Mouse (Mus musculus) intestine, postnatal 0 days (tissue): ENCODE results near the gene Homer2. TPM values are rescaled to one million over a fixed set of nuclear protein-coding genes. Genes with fewer than 3 reads are reported as not detected.

Experiments
- ATAC-seq: fragments of 200-750 bp; cut with Nextera tagmentation; 2 replicates; pipeline ENCODE4 v1.8.0; 2017; ENCODE audit warnings: mild to moderate bottlenecking, moderate TSS enrichment, moderate library complexity
- H3K27ac ChIP-seq: fragments of 300-500 bp; sonication (generic); 2 replicates; pipeline ENCODE4 v1.5.1; 2014; ENCODE audit warnings: mild to moderate bottlenecking, low read depth, low read length, moderate library complexity
- H3K27me3 ChIP-seq: fragments of 300-500 bp; sonication (generic); replicated peaks from 2 replicates; pipeline ENCODE4 v1.6.1; 2014; ENCODE audit warnings: low read length, mixed read lengths; ENCODE audit not compliant: control insufficient read depth, insufficient read depth
- H3K36me3 ChIP-seq: fragments of 300-500 bp; sonication (generic); 2 replicates; pipeline ENCODE4 v1.6.1; 2014; ENCODE audit warnings: mild to moderate bottlenecking, moderate library complexity; ENCODE audit not compliant: control insufficient read depth, insufficient read depth
- H3K4me1 ChIP-seq: fragments of 300-500 bp; sonication (generic); replicated peaks from 2 replicates; pipeline ENCODE4 v1.6.1; 2014; ENCODE audit warnings: antibody characterized with exemption, low read length, mixed read lengths; ENCODE audit not compliant: control insufficient read depth, insufficient read depth
- H3K4me2 ChIP-seq: fragments of 300-500 bp; sonication (generic); replicated peaks from 2 replicates; pipeline ENCODE4 v1.6.1; 2014; ENCODE audit warnings: low read depth, mild to moderate bottlenecking, moderate library complexity
- H3K4me3 ChIP-seq: fragments of 300-500 bp; sonication (generic); 2 replicates; pipeline ENCODE4 v1.5.1; 2014; ENCODE audit warnings: low read depth, low read length
- H3K9ac ChIP-seq: fragments of 300-500 bp; sonication (generic); 2 replicates; pipeline ENCODE4 v1.6.1; 2014; ENCODE audit warnings: mild to moderate bottlenecking, low read depth, low read length
- H3K9me3 ChIP-seq: fragments of 300-500 bp; sonication (generic); 2 replicates; pipeline ENCODE4 v1.6.1; 2016; ENCODE audit warnings: mixed run types; ENCODE audit not compliant: control insufficient read depth
- CTCF ChIP-seq: sonication (generic); IDR thresholded peaks from 2 replicates; pipeline ENCODE4 v1.5.1; 2016; ENCODE audit warnings: low read depth, mild to moderate bottlenecking, control low read depth, antibody characterized with exemption, moderate library complexity
- WGBS: fragments of 180-500 bp; shearing (Covaris S2); extraction: QIAGEN DNeasy Blood & Tissue Kit; methylation state at CpG from one replicate; pipeline ENCODE4 v1.1.7; 2014; 5-methylcytosine and 5-hydroxymethylcytosine counted together
- polyA plus RNA-seq: library from polyadenylated mRNA; unstranded; fragments of >200 nt; fragmentation: Nextera tagmentation; extraction: Ambion mirVana; gene quantifications from 2 replicates; pipeline ENCODE4 v1.2.1, GENCODE M21; 2015

Homer2 gene
- polyA plus RNA-seq, 1 experiment from 2014 or later = 22.2 TPM

GRCm38 (mm10) chr7:81681386-81681785 lies 25.9 kb downstream of the Homer2 start:
- Histone ChIP-seq H3K9ac (no peak overlapping the region), H3K27ac (no peak overlapping the region), H3K4me3 (no peak overlapping the region), H3K36me3 (no peaks in the 10 kb centered on the region), H3K4me2 (no peak overlapping the region), H3K9me3 (no peaks in the 10 kb centered on the region), H3K27me3 (no peaks in the 10 kb centered on the region), H3K4me1 (no peaks in the 10 kb centered on the region)
- no peak for ATAC-seq
- TF ChIP-seq CTCF = no peak
- WGBS = 57% methylated on average over 3 of the region's 3 CpGs

DNA sequence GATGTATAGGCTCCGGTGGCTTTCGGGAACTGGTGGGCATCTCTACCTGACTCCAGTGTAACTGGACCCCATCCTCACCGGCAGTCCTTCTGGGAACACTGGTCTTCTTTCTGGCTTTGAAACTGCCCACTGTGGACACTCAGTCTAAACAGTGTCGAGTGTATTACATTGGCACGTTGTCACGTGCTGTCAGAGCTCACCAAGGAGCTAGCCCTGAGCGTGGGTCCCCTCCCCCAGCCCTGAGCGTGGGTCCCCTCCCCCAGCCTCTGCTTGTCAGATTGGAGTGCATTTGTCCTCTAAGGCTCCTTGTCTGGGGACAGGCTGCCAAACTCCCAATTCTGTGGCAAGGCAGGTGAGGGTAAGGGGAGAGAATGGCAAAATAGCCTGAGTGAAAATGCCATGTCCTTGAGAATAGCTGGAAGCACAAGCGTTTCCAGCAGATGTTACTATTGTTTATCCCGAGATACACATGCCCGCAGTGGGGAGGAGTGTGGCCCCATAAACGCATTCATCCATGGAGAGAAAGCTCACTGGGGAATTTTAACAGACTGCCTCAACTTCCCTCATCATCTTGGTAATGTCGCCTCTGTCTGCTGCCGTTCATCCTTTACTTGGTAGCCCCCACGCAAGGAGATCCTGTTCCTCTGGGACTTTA lies 33.8 kb downstream of the Homer2 start:
- Histone ChIP-seq H3K4me3 (no peak overlapping the region), H3K27ac (no peak overlapping the region), H3K36me3 (no peaks in the 10 kb centered on the region), H3K9ac (no peak overlapping the region), H3K27me3 (no peaks in the 10 kb centered on the region), H3K4me2 (no peak overlapping the region), H3K9me3 (no peaks in the 10 kb centered on the region), H3K4me1 (no peaks in the 10 kb centered on the region)
- 60% methylated on average over 15 of the region's 15 CpGs for WGBS
- no peak for TF ChIP-seq CTCF
- no peak for ATAC-seq

GRCm38 (mm10) chr7:81672735-81673291 lies 34.5 kb downstream of the Homer2 start:
- 70% methylated on average over 10 of the region's 10 CpGs for WGBS
- H3K4me2 ChIP-seq = no peak overlapping the region
- no peaks in the 10 kb centered on the region for H3K36me3 ChIP-seq
- no peak overlapping the region for H3K27ac ChIP-seq
- H3K9ac ChIP-seq = no peak overlapping the region
- no peaks in the 10 kb centered on the region for H3K4me1 ChIP-seq
- ATAC-seq = no peak
- H3K4me3 ChIP-seq = no peak overlapping the region
- no peaks in the 10 kb centered on the region for H3K27me3 ChIP-seq
- H3K9me3 ChIP-seq = no peaks in the 10 kb centered on the region
- TF ChIP-seq CTCF = no peak

GRCm38 (mm10) chr7:81667156-81667555 lies 40.2 kb downstream of the Homer2 start:
- Histone ChIP-seq H3K4me1 (no peaks in the 10 kb centered on the region), H3K9me3 (no peaks in the 10 kb centered on the region), H3K4me2 (no peak overlapping the region), H3K27me3 (no peaks in the 10 kb centered on the region), H3K27ac (no peak overlapping the region), H3K9ac (no peak overlapping the region), H3K36me3 (no peaks in the 10 kb centered on the region), H3K4me3 (no peak overlapping the region)
- WGBS = 88% methylated on average over 4 of the region's 4 CpGs
- TF ChIP-seq CTCF = no peak
- ATAC-seq = no peak

- Histone ChIP-seq H3K36me3 (no peaks in the 10 kb centered on the region), H3K27me3 (no peaks in the 10 kb centered on the region), H3K27ac (no peak overlapping the region), H3K4me1 (no peaks in the 10 kb centered on the region), H3K9ac (no peak overlapping the region), H3K9me3 (no peaks in the 10 kb centered on the region), H3K4me2 (no peak overlapping the region), H3K4me3 (no peak overlapping the region)
- WGBS = 69% methylated on average over 9 of the region's 9 CpGs
- TF ChIP-seq CTCF = no peak
- no peak for ATAC-seq
Measured at GRCm38 (mm10) chr7:81666585-81666984, 40.7 kb downstream of the Homer2 start.

DNA sequence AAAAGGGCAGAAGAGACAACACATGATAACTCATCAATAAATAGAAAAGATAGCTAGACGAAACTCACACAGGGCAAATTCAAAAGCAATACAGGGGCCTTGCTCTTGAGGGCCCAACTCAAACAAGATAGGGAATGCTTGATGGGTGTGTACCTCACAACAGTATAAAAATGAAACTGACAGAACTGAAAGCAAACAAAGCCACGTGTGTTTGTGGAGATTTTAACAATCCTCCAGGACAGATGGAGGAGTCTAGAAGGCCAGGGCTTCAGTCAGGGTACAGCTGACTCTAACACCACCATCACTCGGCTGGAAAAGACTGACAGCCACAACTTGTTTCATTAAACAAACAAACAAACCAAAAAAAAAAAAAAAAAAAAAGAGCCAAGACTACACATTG lies 44.3 kb downstream of the Homer2 start:
- no peaks in the 10 kb centered on the region for H3K36me3 ChIP-seq
- H3K4me1 ChIP-seq = no peaks in the 10 kb centered on the region
- H3K4me2 ChIP-seq = no peak overlapping the region
- H3K9me3 ChIP-seq = no peaks in the 10 kb centered on the region
- H3K27me3 ChIP-seq = no peaks in the 10 kb centered on the region
- H3K9ac ChIP-seq = no peak overlapping the region
- no peak overlapping the region for H3K4me3 ChIP-seq
- TF ChIP-seq CTCF = no peak
- H3K27ac ChIP-seq = no peak overlapping the region
- no peak for ATAC-seq
- WGBS = 24% methylated on average over 3 of the region's 3 CpGs
